Mouse (Mus musculus) intestine, embryonic 14.5 days (tissue): ENCODE results near the gene Nos1ap. TPM values are rescaled to one million over a fixed set of nuclear protein-coding genes. Genes with fewer than 3 reads are reported as not detected.

ENCODE experiments used
- ATAC-seq: fragments of 200-750 bp; cut with Nextera tagmentation; replicated peaks from 2 replicates; pipeline ENCODE4 v1.8.0; 2017; ENCODE audit warnings: low read depth, moderate number of reproducible peaks, moderate TSS enrichment, moderate library complexity; ENCODE audit not compliant: low FRiP score, low TSS enrichment
- DNase-seq: peaks from one replicate; pipeline ENCODE4 v3.0.0-alpha.2; 2018; ENCODE audit warnings: low spot score
- H3K27ac ChIP-seq: fragments of 300-500 bp; sonication (generic); 2 replicates; pipeline ENCODE4 v1.5.1; 2014; ENCODE audit warnings: low read depth, mild to moderate bottlenecking, control low read depth
- H3K27me3 ChIP-seq: fragments of 300-500 bp; sonication (generic); replicated peaks from 2 replicates; pipeline ENCODE4 v1.6.1; 2014; ENCODE audit warnings: low read length, control low read depth; ENCODE audit not compliant: control insufficient read depth, insufficient read depth
- H3K36me3 ChIP-seq: fragments of 300-500 bp; sonication (generic); 2 replicates; pipeline ENCODE4 v1.6.1; 2014; ENCODE audit warnings: low read length, control low read depth; ENCODE audit not compliant: control insufficient read depth, insufficient read depth
- H3K4me1 ChIP-seq: fragments of 300-500 bp; sonication (generic); replicated peaks from 2 replicates; pipeline ENCODE4 v1.6.1; 2014; ENCODE audit warnings: low read length, control low read depth, mixed read lengths; ENCODE audit not compliant: control insufficient read depth, insufficient read depth
- H3K4me2 ChIP-seq: fragments of 300-500 bp; sonication (generic); 2 replicates; pipeline ENCODE4 v1.6.1; 2014; ENCODE audit warnings: low read length
- H3K4me3 ChIP-seq: fragments of 300-500 bp; sonication (generic); 2 replicates; pipeline ENCODE4 v1.5.1; 2014; ENCODE audit warnings: low read depth, low read length, control low read depth, mixed read lengths
- H3K9ac ChIP-seq: fragments of 300-500 bp; sonication (generic); 2 replicates; pipeline ENCODE4 v1.6.1; 2014; ENCODE audit warnings: mild to moderate bottlenecking, low read length
- H3K9me3 ChIP-seq: fragments of 300-500 bp; sonication (generic); 2 replicates; pipeline ENCODE4 v1.6.1; 2016; ENCODE audit warnings: low read length, control low read depth; ENCODE audit not compliant: control insufficient read depth
- WGBS: fragments of 180-500 bp; shearing (Covaris S2); extraction: QIAGEN DNeasy Blood & Tissue Kit; methylation state at CpG from one replicate; pipeline ENCODE4 v1.1.7; 2014; 5-methylcytosine and 5-hydroxymethylcytosine counted together
- polyA plus RNA-seq: library from polyadenylated mRNA; unstranded; fragments of >200 nt; fragmentation: Nextera tagmentation; extraction: Ambion mirVana; gene quantifications from 2 replicates; pipeline ENCODE4 v1.2.1, GENCODE M21; 2014

Nos1ap gene
- polyA plus RNA-seq, 1 experiment from 2014 or later = 12.1 TPM

GRCm38 (mm10) chr1:170311431-170311830, 278.2 kb downstream of the Nos1ap start:
- Histone ChIP-seq H3K36me3 (no peaks in the 10 kb centered on the region), H3K4me2 (no peak overlapping the region), H3K27me3 (no peaks in the 10 kb centered on the region), H3K9me3 (no peaks in the 10 kb centered on the region), H3K4me3 (no peak overlapping the region), H3K4me1 (no peaks in the 10 kb centered on the region), H3K9ac (no peak overlapping the region), H3K27ac (no peak overlapping the region)
- ATAC-seq (no peak), DNase-seq (no peak)
- 80% methylated on average over 6 of the region's 6 CpGs for WGBS

- 88% methylated on average over 4 of the region's 4 CpGs for WGBS
- DNase-seq = no peak
- Histone ChIP-seq H3K4me2 (no peak within 1 kb of the TSS), H3K4me3 (no peak within 1 kb of the TSS), H3K4me1 (no peaks in the 10 kb centered on the region), H3K27me3 (no peaks in the 10 kb centered on the region), H3K9ac (no peak within 1 kb of the TSS), H3K36me3 (no peaks in the 10 kb centered on the region), H3K9me3 (no peaks in the 10 kb centered on the region), H3K27ac (no peak within 1 kb of the TSS)
- ATAC-seq = no peak
Measured at GRCm38 (mm10) chr1:170308503-170308902, 281.2 kb downstream of the Nos1ap start, which contains the start of gene Spata46. Gene Spata46 (plus strand): TSS chr1:170308803.

GRCm38 (mm10) chr1:170306232-170306631, 283.4 kb downstream of the Nos1ap start, which contains the start of gene Gm7694:
Gene Gm7694 (minus strand): TSS chr1:170306332.
- no peak for DNase-seq
- Histone ChIP-seq H3K4me2 (no peak within 1 kb of the TSS), H3K4me3 (no peak within 1 kb of the TSS), H3K36me3 (no peaks in the 10 kb centered on the region), H3K27ac (no peak within 1 kb of the TSS), H3K27me3 (no peaks in the 10 kb centered on the region), H3K9ac (no peak within 1 kb of the TSS), H3K9me3 (no peaks in the 10 kb centered on the region), H3K4me1 (no peaks in the 10 kb centered on the region)
- ATAC-seq = no peak
- 95% methylated on average over 4 of the region's 4 CpGs for WGBS

- no peaks in the 10 kb centered on the region for H3K36me3 ChIP-seq
Measured at GRCm38 (mm10) chr1:170305002-170305401, 284.7 kb downstream of the Nos1ap start.

GRCm38 (mm10) chr1:170303103-170303502, 286.6 kb downstream of the Nos1ap start:
- H3K27me3 ChIP-seq = no peaks in the 10 kb centered on the region
- H3K4me3 ChIP-seq = no peak overlapping the region
- no peaks in the 10 kb centered on the region for H3K9me3 ChIP-seq
- WGBS = 80% methylated on average over 6 of the region's 6 CpGs
- no peak overlapping the region for H3K27ac ChIP-seq
- no peak overlapping the region for H3K9ac ChIP-seq
- DNase-seq (no peak), ATAC-seq (no peak)
- no peaks in the 10 kb centered on the region for H3K36me3 ChIP-seq
- H3K4me2 ChIP-seq = no peak overlapping the region
- H3K4me1 ChIP-seq = no peaks in the 10 kb centered on the region

More at GRCm38 (mm10) chr1:170305002-170305401, 284.7 kb downstream of the Nos1ap start:
- H3K27ac ChIP-seq = no peak overlapping the region
- H3K4me2 ChIP-seq = no peak overlapping the region
- ATAC-seq (no peak), DNase-seq (no peak)
- no peak overlapping the region for H3K4me3 ChIP-seq
- H3K9me3 ChIP-seq = no peaks in the 10 kb centered on the region
- H3K4me1 ChIP-seq = no peaks in the 10 kb centered on the region
- no peaks in the 10 kb centered on the region for H3K27me3 ChIP-seq
- H3K9ac ChIP-seq = no peak overlapping the region
- WGBS = 90% methylated on average over 10 of the region's 10 CpGs

- Histone ChIP-seq H3K4me2 (no peak overlapping the region), H3K4me1 (no peaks in the 10 kb centered on the region), H3K27me3 (no peaks in the 10 kb centered on the region), H3K27ac (no peak overlapping the region), H3K9ac (no peak overlapping the region), H3K9me3 (no peaks in the 10 kb centered on the region), H3K36me3 (no peaks in the 10 kb centered on the region), H3K4me3 (no peak overlapping the region)
- ATAC-seq = no peak
- WGBS = 81% methylated on average over 6 of the region's 6 CpGs
- DNase-seq = no peak
Measured at GRCm38 (mm10) chr1:170302456-170302855, 287.2 kb downstream of the Nos1ap start.

GRCm38 (mm10) chr1:170301686-170302085, 288.0 kb downstream of the Nos1ap start:
- Histone ChIP-seq H3K4me3 (no peak overlapping the region), H3K36me3 (no peaks in the 10 kb centered on the region), H3K4me2 (no peak overlapping the region), H3K27me3 (no peaks in the 10 kb centered on the region), H3K9me3 (no peaks in the 10 kb centered on the region), H3K4me1 (no peaks in the 10 kb centered on the region), H3K9ac (no peak overlapping the region), H3K27ac (no peak overlapping the region)
- 92% methylated on average over 9 of the region's 9 CpGs for WGBS
- ATAC-seq (no peak), DNase-seq (no peak)

- 73% methylated on average over 4 of the region's 4 CpGs for WGBS
- Histone ChIP-seq H3K4me1 (no peaks in the 10 kb centered on the region), H3K9me3 (no peaks in the 10 kb centered on the region), H3K36me3 (no peaks in the 10 kb centered on the region), H3K4me2 (no peak overlapping the region), H3K27me3 (no peaks in the 10 kb centered on the region), H3K27ac (no peak overlapping the region), H3K4me3 (no peak overlapping the region), H3K9ac (no peak overlapping the region)
- DNase-seq = no peak
- ATAC-seq = no peak
Measured at GRCm38 (mm10) chr1:170299496-170299895, 290.2 kb downstream of the Nos1ap start.

- H3K36me3 ChIP-seq = no peaks in the 10 kb centered on the region
- 65% methylated on average over 15 of the region's 15 CpGs for WGBS
- no peaks in the 10 kb centered on the region for H3K9me3 ChIP-seq
- ATAC-seq (no peak), DNase-seq (no peak)
- no peak overlapping the region for H3K4me2 ChIP-seq
- no peaks in the 10 kb centered on the region for H3K4me1 ChIP-seq
- H3K4me3 ChIP-seq = no peak overlapping the region
- no peaks in the 10 kb centered on the region for H3K27me3 ChIP-seq
- no peak overlapping the region for H3K27ac ChIP-seq
- H3K9ac ChIP-seq = no peak overlapping the region
Measured at GRCm38 (mm10) chr1:170294786-170295570, 294.7 kb downstream of the Nos1ap start.
